Mouse (Mus musculus): ENCODE results near the gene Hist2h2aa2. TPM values are rescaled to one million over a fixed set of nuclear protein-coding genes. Genes with fewer than 3 reads are reported as not detected.
"Not testable (repeated sequence)": the region's sequence is repeated elsewhere in the genome, so short reads cannot be mapped to it uniquely, and the experiment has no call there.

Hist2h2aa2 gene
- polyA plus RNA-seq, 1 experiment: 162 TPM

GRCm38 (mm10) chr3:96209242-96209641 lies 30.8 kb downstream of the Hist2h2aa2 start:
- DNase-seq: peak; percentile 33
- TF ChIP-seq POLR2A (IDR thresholded peaks at IDR 0.05; ENCODE audit: low read depth, low read length) (no peak), CTCF (conservative IDR thresholded peaks at IDR 0.05; ENCODE audit: insufficient read depth, insufficient read length, low read depth, low read length) (peak; percentile 30; the same call in 1 of the 2 replicates)
- H3K27ac ChIP-seq (ENCODE audit: insufficient read depth, low read depth, low read length): no peak overlapping the region
- 34% methylated on average over 15 of the region's 15 CpGs for WGBS
- no peak overlapping the region for H3K4me3 ChIP-seq (ENCODE audit: insufficient read depth, low read depth, low read length)
- H3K36me3 ChIP-seq (ENCODE audit: control insufficient read depth, insufficient read depth, low read length): no peaks in the 10 kb centered on the region
- no peaks in the 10 kb centered on the region for H3K4me1 ChIP-seq (ENCODE audit: control insufficient read depth, insufficient read depth, low read length)
- H3K27me3 ChIP-seq (replicated peaks; ENCODE audit: control insufficient read depth, insufficient read depth, low read length): no peaks in the 10 kb centered on the region

GRCm38 (mm10) chr3:96207819-96208218 lies 32.3 kb downstream of the Hist2h2aa2 start:
- WGBS: 74% methylated on average over 3 of the region's 3 CpGs

GRCm38 (mm10) chr3:96199731-96200130 lies 40.3 kb downstream of the Hist2h2aa2 start:
- DNase-seq: no peak
- TF ChIP-seq CTCF (conservative IDR thresholded peaks at IDR 0.05; ENCODE audit: insufficient read depth, insufficient read length, low read depth, low read length) (no peak), POLR2A (IDR thresholded peaks at IDR 0.05; ENCODE audit: low read depth, low read length) (no peak)
- 67% methylated on average over 2 of the region's 2 CpGs for WGBS
- H3K4me1 ChIP-seq (ENCODE audit: control insufficient read depth, insufficient read depth, low read length): peaks cover 7% of the 10 kb centered on the region
- H3K4me3 ChIP-seq (ENCODE audit: insufficient read depth, low read depth, low read length): no peak overlapping the region
- no peak overlapping the region for H3K27ac ChIP-seq (ENCODE audit: insufficient read depth, low read depth, low read length)
- no peaks in the 10 kb centered on the region for H3K36me3 ChIP-seq (ENCODE audit: control insufficient read depth, insufficient read depth, low read length)
- H3K27me3 ChIP-seq (replicated peaks; ENCODE audit: control insufficient read depth, insufficient read depth, low read length): no peaks in the 10 kb centered on the region

More at GRCm38 (mm10) chr3:96207819-96208218, 32.3 kb downstream of the Hist2h2aa2 start:
- Histone ChIP-seq H3K4me3 (ENCODE audit: insufficient read depth, low read depth, low read length) (no peak overlapping the region), H3K4me1 (ENCODE audit: control insufficient read depth, insufficient read depth, low read length) (no peaks in the 10 kb centered on the region), H3K27me3 (replicated peaks; ENCODE audit: control insufficient read depth, insufficient read depth, low read length) (no peaks in the 10 kb centered on the region), H3K36me3 (ENCODE audit: control insufficient read depth, insufficient read depth, low read length) (no peaks in the 10 kb centered on the region), H3K27ac (ENCODE audit: insufficient read depth, low read depth, low read length) (no peak overlapping the region)
- TF ChIP-seq CTCF (conservative IDR thresholded peaks at IDR 0.05; ENCODE audit: insufficient read depth, insufficient read length, low read depth, low read length): no peak
- TF ChIP-seq POLR2A (IDR thresholded peaks at IDR 0.05; ENCODE audit: low read depth, low read length): no peak
- DNase-seq: no peak

GRCm38 (mm10) chr3:96198601-96199251 lies 41.4 kb downstream of the Hist2h2aa2 start:
- H3K4me3 ChIP-seq (ENCODE audit: insufficient read depth, low read depth, low read length); H3K27ac ChIP-seq (ENCODE audit: insufficient read depth, low read depth, low read length); H3K27me3 ChIP-seq (replicated peaks; ENCODE audit: control insufficient read depth, insufficient read depth, low read length); H3K4me1 ChIP-seq (ENCODE audit: control insufficient read depth, insufficient read depth, low read length); H3K36me3 ChIP-seq (ENCODE audit: control insufficient read depth, insufficient read depth, low read length); DNase-seq: not testable (repeated sequence)
- 25% methylated on average over 8 of the region's 8 CpGs for WGBS

- Histone ChIP-seq H3K36me3 (ENCODE audit: control insufficient read depth, insufficient read depth, low read length) (no peaks in the 10 kb centered on the region), H3K27ac (ENCODE audit: insufficient read depth, low read depth, low read length) (0 out of 2 replicates have a peak overlapping the region, but pooled peaks have one; percentile 26), H3K4me1 (ENCODE audit: control insufficient read depth, insufficient read depth, low read length) (peaks cover 7% of the 10 kb centered on the region), H3K4me3 (ENCODE audit: insufficient read depth, low read depth, low read length) (peak overlapping the region; percentile 31), H3K27me3 (replicated peaks; ENCODE audit: control insufficient read depth, insufficient read depth, low read length) (no peaks in the 10 kb centered on the region)
- DNase-seq: peak; percentile 52
- WGBS: 2% methylated on average over 6 of the region's 6 CpGs
- TF ChIP-seq CTCF (conservative IDR thresholded peaks at IDR 0.05; ENCODE audit: insufficient read depth, insufficient read length, low read depth, low read length) (no peak), POLR2A (IDR thresholded peaks at IDR 0.05; ENCODE audit: low read depth, low read length) (no peak)
These were observed 41.9 kb downstream of the Hist2h2aa2 start for GRCm38 (mm10) chr3:96198181-96198580.

- Histone ChIP-seq H3K27ac (ENCODE audit: insufficient read depth, low read depth, low read length) (peak overlapping the region; percentile 79), H3K36me3 (ENCODE audit: control insufficient read depth, insufficient read depth, low read length) (no peaks in the 10 kb centered on the region), H3K4me1 (ENCODE audit: control insufficient read depth, insufficient read depth, low read length) (peaks cover 7% of the 10 kb centered on the region), H3K4me3 (ENCODE audit: insufficient read depth, low read depth, low read length) (peak overlapping the region; percentile 74), H3K27me3 (replicated peaks; ENCODE audit: control insufficient read depth, insufficient read depth, low read length) (no peaks in the 10 kb centered on the region)
- TF ChIP-seq POLR2A (IDR thresholded peaks at IDR 0.05; ENCODE audit: low read depth, low read length) (peak; percentile 75), CTCF (conservative IDR thresholded peaks at IDR 0.05; ENCODE audit: insufficient read depth, insufficient read length, low read depth, low read length) (no peak)
- under 1% methylated on average over 50 of the region's 50 CpGs for WGBS
- DNase-seq: peak; percentile 94
These were observed 42.8 kb downstream of the Hist2h2aa2 start for GRCm38 (mm10) chr3:96197129-96197749.

- no peak for DNase-seq
These were observed 43.5 kb downstream of the Hist2h2aa2 start for GRCm38 (mm10) chr3:96196437-96197128.

More at GRCm38 (mm10) chr3:96196437-96197128, 43.5 kb downstream of the Hist2h2aa2 start:
- TF ChIP-seq CTCF (conservative IDR thresholded peaks at IDR 0.05; ENCODE audit: insufficient read depth, insufficient read length, low read depth, low read length) (no peak), POLR2A (IDR thresholded peaks at IDR 0.05; ENCODE audit: low read depth, low read length) (no peak)
- H3K4me1 ChIP-seq (ENCODE audit: control insufficient read depth, insufficient read depth, low read length): peaks cover 7% of the 10 kb centered on the region
- H3K27ac ChIP-seq (ENCODE audit: insufficient read depth, low read depth, low read length): peak overlapping the region; percentile 79
- 16% methylated on average over 27 of the region's 27 CpGs for WGBS
- no peaks in the 10 kb centered on the region for H3K36me3 ChIP-seq (ENCODE audit: control insufficient read depth, insufficient read depth, low read length)
- H3K27me3 ChIP-seq (replicated peaks; ENCODE audit: control insufficient read depth, insufficient read depth, low read length): no peaks in the 10 kb centered on the region
- peak overlapping the region; percentile 74 for H3K4me3 ChIP-seq (ENCODE audit: insufficient read depth, low read depth, low read length)

All from kidney, adult 2 months (tissue).